Mouse (Mus musculus): ENCODE data around the gene Dohh. TPM values are rescaled to one million over a fixed set of nuclear protein-coding genes. Genes with fewer than 3 reads are reported as not detected.

Dohh gene
- 52.9 and 70.3 TPM in 2 replicates for polyA plus RNA-seq (2011; ENCODE audit: insufficient read depth, insufficient read length, low read depth, missing spikeins)

DNA sequence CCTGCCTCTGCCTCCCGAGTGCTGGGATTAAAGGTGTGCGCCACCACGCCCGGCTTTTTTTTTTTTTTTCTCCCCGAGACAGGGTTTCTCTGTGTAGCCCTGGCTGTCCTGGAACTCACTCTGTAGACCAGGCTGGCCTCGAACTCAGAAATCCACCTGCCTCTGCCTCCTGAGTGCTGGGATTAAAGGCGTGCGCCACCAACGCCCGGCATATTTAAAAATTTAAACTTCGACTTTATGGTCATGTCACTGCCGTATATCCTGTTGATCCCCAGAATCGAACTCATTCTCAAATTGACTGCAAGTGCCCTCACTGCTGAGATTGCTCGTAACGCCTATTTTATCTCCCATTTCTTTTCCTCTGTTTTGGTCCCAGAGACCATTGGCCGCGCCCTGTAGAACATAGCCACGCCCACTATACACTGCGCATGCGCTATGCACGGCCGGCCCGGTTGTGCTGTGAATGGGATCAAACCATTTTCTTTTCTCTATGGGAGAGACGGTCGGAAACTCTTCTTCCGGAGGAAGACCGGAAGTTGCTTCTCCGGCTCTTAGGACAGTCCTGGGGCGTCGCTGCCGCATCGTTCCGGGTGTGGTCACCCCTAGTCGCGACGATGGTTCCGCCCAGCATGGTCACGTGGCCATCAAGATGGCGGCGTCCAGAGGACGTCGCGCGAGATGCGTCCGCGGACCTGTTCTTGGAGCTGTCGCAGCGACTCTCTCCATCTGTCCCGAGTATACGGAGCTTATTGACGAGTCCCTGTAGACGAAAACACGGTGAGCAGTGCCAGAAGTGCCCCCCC, at the start of gene Dohh, which contains the start of gene Gm48551:
Gene Dohh (plus strand): TSS at position 627 of the 803 bp plus-strand sequence.
Gene Gm48551 (plus strand): TSS at position 665 of the 803 bp plus-strand sequence.
- H3K9me3 ChIP-seq (replicated peaks; ENCODE audit: control insufficient read depth, insufficient read depth, low read length, poor library complexity, severe bottlenecking): no peaks in the 10 kb centered on the region
- no peaks in the 10 kb centered on the region for H3K4me1 ChIP-seq (ENCODE audit: control insufficient read depth, insufficient read depth, low read length)
- H3K27ac ChIP-seq (ENCODE audit: insufficient read depth, low read length): peak within 1 kb of the TSS; percentile 45
- peak within 1 kb of the TSS; percentile 85 for H3K4me3 ChIP-seq (ENCODE audit: low read depth, low read length)
- peaks cover 12% of the 10 kb centered on the region for H3K36me3 ChIP-seq (ENCODE audit: control insufficient read depth, insufficient read depth, low read length, poor library complexity, severe bottlenecking)
- peak; percentile 37 for TF ChIP-seq POLR2A (IDR thresholded peaks at IDR 0.05; ENCODE audit: insufficient read depth, low read length)
- TF ChIP-seq EP300 (IDR thresholded peaks at IDR 0.05; ENCODE audit: insufficient read depth, low read depth, low read length): peak; percentile 61; the same call in 1 of the 2 replicates
- TF ChIP-seq CTCF (IDR thresholded peaks at IDR 0.05; ENCODE audit: low read depth, low read length): no peak
- H3K9ac ChIP-seq (ENCODE audit: low read depth, poor library complexity, severe bottlenecking): peak within 1 kb of the TSS; percentile 78
- H3K27me3 ChIP-seq (ENCODE audit: control insufficient read depth, insufficient read depth, low read length, poor library complexity, severe bottlenecking): no peaks in the 10 kb centered on the region

DNA sequence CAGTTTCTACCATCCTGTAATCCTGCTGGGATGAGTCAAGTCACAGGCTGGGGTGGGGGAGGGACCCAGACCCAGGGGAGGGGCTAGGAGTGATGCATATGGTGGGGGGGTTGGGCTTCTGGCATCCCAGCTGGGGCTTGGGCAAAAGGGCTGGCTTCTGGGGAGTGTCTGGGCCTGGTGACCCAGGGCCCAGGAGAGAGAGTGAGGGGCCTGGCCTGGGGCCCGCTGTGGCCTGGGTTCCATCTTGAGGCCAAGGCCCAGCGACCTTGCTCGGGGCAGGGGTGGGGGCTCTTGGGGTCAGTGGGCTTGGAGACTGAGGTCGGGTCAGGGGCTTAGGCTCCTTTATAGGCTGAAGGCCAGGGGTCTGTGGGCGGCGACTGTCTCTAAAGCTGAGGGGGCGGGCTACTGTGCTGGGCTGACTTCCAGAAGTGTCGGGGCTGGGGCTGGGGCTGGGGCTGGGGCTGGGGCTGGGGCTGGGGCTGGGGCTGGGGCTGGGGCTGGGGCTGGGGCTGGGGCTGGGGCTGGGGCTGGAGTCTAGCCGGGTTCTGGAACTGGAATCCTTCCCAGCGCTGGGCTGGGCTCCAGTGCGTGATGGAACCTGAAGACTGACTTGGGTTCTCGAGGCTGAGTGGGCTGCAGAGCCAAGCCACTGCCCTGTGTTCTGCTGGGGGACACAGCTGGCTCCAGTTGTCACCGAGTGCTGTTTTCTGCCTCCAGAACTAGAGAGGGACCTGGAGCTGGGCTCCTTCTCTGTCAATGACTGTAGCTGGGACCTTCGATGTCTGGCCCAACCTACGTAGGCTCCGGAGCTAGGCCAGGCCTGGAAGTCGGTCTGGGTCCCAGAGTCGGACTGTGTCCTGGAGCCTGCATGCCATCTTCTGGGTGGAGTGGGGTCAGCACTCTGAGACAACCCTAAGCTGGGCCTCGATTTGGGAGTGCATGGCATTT, 48.6 kb upstream of the Dohh start:
- H3K27me3 ChIP-seq (ENCODE audit: control insufficient read depth, insufficient read depth, low read length, poor library complexity, severe bottlenecking): no peaks in the 10 kb centered on the region
- no peaks in the 10 kb centered on the region for H3K9me3 ChIP-seq (replicated peaks; ENCODE audit: control insufficient read depth, insufficient read depth, low read length, poor library complexity, severe bottlenecking)
- H3K9ac ChIP-seq (ENCODE audit: low read depth, poor library complexity, severe bottlenecking): no peak overlapping the region; the same call in 1 of the 2 replicates
- H3K27ac ChIP-seq (ENCODE audit: insufficient read depth, low read length): no peak overlapping the region
- peaks cover 5% of the 10 kb centered on the region for H3K4me1 ChIP-seq (ENCODE audit: control insufficient read depth, insufficient read depth, low read length)
- H3K36me3 ChIP-seq (ENCODE audit: control insufficient read depth, insufficient read depth, low read length, poor library complexity, severe bottlenecking): no peaks in the 10 kb centered on the region
- no peak overlapping the region for H3K4me3 ChIP-seq (ENCODE audit: low read depth, low read length)
- no peak for TF ChIP-seq CTCF (IDR thresholded peaks at IDR 0.05; ENCODE audit: low read depth, low read length)
- no peak for TF ChIP-seq EP300 (IDR thresholded peaks at IDR 0.05; ENCODE audit: insufficient read depth, low read depth, low read length)

DNA sequence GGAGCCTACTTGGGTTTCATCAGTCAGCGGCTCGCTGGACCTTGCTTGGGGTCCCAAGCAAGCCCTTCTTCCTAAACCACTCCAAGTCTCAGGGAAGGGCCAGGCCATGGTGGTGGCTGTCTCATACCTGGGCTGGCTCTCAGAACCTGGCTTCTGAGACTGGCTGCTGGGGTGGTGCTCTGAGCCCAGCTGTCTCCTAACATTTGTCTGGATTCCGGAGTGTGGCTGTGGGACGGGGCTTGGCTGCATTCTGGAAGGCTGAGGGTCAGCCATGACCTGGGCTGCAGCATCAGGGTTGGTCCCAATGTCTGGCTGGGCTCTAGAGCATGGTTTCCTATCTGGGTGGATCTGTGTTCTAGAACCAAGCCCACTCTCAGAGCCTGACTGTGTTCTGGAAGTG, 47.7 kb upstream of the Dohh start:
- Histone ChIP-seq H3K9ac (ENCODE audit: low read depth, poor library complexity, severe bottlenecking) (no peak overlapping the region), H3K27ac (ENCODE audit: insufficient read depth, low read length) (no peak overlapping the region), H3K27me3 (ENCODE audit: control insufficient read depth, insufficient read depth, low read length, poor library complexity, severe bottlenecking) (no peaks in the 10 kb centered on the region), H3K36me3 (ENCODE audit: control insufficient read depth, insufficient read depth, low read length, poor library complexity, severe bottlenecking) (no peaks in the 10 kb centered on the region), H3K4me3 (ENCODE audit: low read depth, low read length) (no peak overlapping the region), H3K4me1 (ENCODE audit: control insufficient read depth, insufficient read depth, low read length) (peaks cover 9% of the 10 kb centered on the region), H3K9me3 (replicated peaks; ENCODE audit: control insufficient read depth, insufficient read depth, low read length, poor library complexity, severe bottlenecking) (no peaks in the 10 kb centered on the region)
- TF ChIP-seq POLR2A (IDR thresholded peaks at IDR 0.05; ENCODE audit: insufficient read depth, low read length): no peak
- TF ChIP-seq CTCF (IDR thresholded peaks at IDR 0.05; ENCODE audit: low read depth, low read length): no peak
- TF ChIP-seq EP300 (IDR thresholded peaks at IDR 0.05; ENCODE audit: insufficient read depth, low read depth, low read length): no peak

DNA sequence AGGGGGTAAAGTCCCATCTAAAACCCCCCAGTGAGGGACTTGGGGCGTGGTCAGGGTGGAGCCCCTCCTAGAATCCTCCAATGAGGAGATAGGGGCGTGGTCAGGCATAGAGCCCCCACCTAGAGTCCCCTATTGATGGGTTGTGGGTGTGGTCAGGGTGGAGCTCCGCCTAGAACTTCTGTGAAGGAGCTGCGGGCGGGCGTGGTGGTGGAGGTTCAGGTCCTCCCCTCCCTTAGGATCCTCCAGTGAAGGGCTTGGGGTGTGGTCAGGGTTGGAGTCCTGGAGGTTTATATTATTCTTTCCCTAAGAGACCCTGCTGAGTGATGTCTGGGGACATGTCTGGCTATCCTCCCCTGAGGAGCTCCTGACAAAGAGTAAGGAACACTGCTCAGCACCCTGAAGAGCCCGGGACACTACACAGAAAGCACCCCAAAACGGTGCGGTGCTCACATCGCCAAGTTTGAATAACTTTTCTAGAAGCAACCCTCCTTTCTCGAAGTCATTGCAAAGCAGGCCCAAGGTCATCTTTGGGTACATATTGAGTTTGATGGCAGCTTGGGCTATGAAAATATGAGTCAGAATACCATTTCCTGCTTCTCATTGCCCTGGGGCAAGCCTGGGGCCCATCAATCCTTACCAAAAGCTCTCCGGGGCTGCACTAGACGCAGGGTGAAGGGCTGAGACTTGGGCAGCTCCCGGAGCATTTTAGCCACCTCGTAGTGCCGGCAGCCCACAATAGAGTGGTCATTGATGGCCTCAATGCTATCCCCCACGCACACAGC, 43.5 kb upstream of the Dohh start:
- H3K9ac ChIP-seq (ENCODE audit: low read depth, poor library complexity, severe bottlenecking): peak overlapping the region; percentile 43
- no peaks in the 10 kb centered on the region for H3K36me3 ChIP-seq (ENCODE audit: control insufficient read depth, insufficient read depth, low read length, poor library complexity, severe bottlenecking)
- peaks cover 7% of the 10 kb centered on the region for H3K27me3 ChIP-seq (ENCODE audit: control insufficient read depth, insufficient read depth, low read length, poor library complexity, severe bottlenecking)
- H3K4me3 ChIP-seq (ENCODE audit: low read depth, low read length): no peak overlapping the region
- no peaks in the 10 kb centered on the region for H3K9me3 ChIP-seq (replicated peaks; ENCODE audit: control insufficient read depth, insufficient read depth, low read length, poor library complexity, severe bottlenecking)
- peaks cover 9% of the 10 kb centered on the region for H3K4me1 ChIP-seq (ENCODE audit: control insufficient read depth, insufficient read depth, low read length)
- peak overlapping the region; percentile 86 for H3K27ac ChIP-seq (ENCODE audit: insufficient read depth, low read length)
- TF ChIP-seq EP300 (IDR thresholded peaks at IDR 0.05; ENCODE audit: insufficient read depth, low read depth, low read length) (peak; percentile 7; the same call in 1 of the 2 replicates), POLR2A (IDR thresholded peaks at IDR 0.05; ENCODE audit: insufficient read depth, low read length) (no peak)

DNA sequence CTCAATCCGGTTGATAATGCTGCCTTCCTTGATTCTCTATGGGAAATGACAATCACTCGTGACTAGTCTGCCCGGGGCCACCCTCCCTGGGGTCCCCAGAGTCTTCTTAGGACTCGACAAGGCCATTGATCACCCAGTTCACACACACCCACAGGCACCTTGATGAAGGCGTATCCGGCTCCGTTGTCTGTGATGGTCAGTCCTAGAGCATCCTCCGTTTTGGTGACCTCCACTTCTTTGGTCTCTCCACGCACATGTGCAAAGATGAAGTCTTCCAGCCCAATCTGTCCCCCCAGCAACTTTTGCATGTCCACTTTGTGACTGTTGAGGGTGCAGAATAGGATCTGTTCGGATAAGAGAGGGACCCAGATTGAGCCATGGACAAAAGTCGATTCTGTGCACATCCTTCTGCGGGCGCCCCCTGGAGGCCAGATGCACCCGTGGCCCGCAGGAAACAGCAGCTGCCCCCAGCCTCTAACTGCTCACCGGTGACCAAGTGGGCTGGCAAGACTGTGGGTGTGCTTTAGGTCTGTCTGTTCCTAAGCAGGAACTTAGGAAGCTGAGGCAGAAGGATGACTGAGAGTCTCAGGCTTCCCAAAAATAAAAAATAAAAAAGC, 42.8 kb upstream of the Dohh start:
- H3K27me3 ChIP-seq (ENCODE audit: control insufficient read depth, insufficient read depth, low read length, poor library complexity, severe bottlenecking): peaks cover 7% of the 10 kb centered on the region
- H3K4me3 ChIP-seq (ENCODE audit: low read depth, low read length): no peak overlapping the region
- peaks cover 9% of the 10 kb centered on the region for H3K4me1 ChIP-seq (ENCODE audit: control insufficient read depth, insufficient read depth, low read length)
- H3K36me3 ChIP-seq (ENCODE audit: control insufficient read depth, insufficient read depth, low read length, poor library complexity, severe bottlenecking): no peaks in the 10 kb centered on the region
- no peaks in the 10 kb centered on the region for H3K9me3 ChIP-seq (replicated peaks; ENCODE audit: control insufficient read depth, insufficient read depth, low read length, poor library complexity, severe bottlenecking)
- H3K27ac ChIP-seq (ENCODE audit: insufficient read depth, low read length): peak overlapping the region; percentile 86
- TF ChIP-seq EP300 (IDR thresholded peaks at IDR 0.05; ENCODE audit: insufficient read depth, low read depth, low read length) (no peak), CTCF (IDR thresholded peaks at IDR 0.05; ENCODE audit: low read depth, low read length) (peak; percentile 82)
- peak overlapping the region; percentile 43 for H3K9ac ChIP-seq (ENCODE audit: low read depth, poor library complexity, severe bottlenecking)
